Mouse (Mus musculus) cerebellum, adult 11 months (tissue): Measurements from ENCODE around the gene Wbp11.
"Not testable (repeated sequence)": the region's sequence is repeated elsewhere in the genome, so short reads cannot be mapped to it uniquely, and the experiment has no call there.

Source experiments
- DNase-seq: peaks from one replicate; pipeline ENCODE4 v3.0.0; 2022

The Wbp11 gene

DNA sequence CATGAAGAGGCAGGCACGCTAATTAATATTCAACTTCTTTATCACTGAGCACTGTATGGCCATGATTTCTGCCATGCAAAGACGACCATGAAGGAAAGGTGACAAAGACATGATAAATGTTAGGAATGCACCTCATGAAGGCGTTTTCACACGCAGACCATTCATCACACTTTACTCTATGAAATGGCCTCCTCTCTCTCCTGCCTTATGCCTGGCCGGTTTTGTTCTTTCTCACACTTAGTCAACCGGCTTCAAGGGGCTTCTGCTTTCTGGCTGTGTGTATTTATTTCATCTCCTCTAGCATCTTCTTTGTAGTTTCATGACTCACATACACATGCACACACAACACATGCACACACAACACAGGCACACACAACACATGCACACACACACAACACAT is 26.8 kb downstream of the Wbp11 start:
- DNase-seq = no peak

DNA sequence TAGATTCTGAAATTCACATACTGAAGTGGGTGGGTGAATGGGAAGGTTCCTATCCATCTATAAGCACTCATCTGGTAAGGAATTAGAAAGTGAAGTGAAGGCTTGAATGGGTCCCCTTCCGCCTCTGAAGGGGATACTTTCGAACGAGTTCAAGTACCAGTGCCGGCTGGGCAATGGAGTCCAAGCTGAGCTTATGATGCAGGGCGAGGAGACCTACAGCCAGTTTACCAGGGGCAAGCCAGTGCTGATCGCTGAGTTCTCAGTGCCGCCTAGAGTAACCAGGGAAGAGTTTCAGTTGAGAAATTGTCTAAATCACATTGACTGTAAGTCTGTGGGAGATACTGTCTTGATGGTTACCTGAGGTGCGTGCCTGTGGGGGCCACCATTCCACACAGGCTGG is 27.3 kb downstream of the Wbp11 start:
- DNase-seq = no peak

DNA sequence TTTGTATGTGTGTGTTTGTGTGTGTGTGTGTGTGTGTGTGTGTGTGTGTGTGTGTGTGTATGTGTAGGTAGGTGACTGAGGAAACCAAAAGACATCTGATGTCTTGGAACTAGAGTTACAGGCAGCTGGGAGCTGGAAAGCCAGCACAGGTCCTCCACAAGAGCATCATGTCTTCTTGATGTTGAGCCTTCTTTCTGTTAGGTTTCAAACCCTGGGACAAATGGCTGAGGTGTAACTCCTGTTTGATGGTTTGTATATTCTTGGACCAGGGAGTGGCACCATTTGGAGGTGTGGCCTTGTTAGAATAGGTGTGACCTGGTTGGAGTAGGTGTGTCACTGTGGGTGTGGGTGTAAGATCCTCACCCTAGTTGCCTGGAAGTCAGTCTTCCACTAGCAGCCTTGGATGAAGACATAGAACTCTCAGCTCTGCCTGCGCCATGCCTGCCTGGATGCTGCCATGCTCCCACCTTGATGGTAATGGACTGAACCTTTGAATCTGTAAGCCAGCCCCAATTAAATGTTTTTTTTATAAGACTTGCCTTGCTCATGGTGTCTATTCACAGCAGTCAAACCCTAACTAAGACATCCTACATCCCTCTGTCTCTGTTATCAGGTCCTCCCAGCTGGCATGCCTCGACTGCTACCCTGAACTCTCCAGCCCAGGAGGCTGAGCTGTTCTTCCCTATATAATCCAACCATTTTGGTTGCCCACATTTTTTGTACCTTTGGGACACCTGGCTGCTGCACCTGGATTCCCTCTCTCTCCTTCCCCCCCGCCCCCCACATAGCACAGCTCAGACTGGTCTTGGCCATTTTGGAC is 29.9 kb downstream of the Wbp11 start:
- DNase-seq = not testable (repeated sequence)

DNA sequence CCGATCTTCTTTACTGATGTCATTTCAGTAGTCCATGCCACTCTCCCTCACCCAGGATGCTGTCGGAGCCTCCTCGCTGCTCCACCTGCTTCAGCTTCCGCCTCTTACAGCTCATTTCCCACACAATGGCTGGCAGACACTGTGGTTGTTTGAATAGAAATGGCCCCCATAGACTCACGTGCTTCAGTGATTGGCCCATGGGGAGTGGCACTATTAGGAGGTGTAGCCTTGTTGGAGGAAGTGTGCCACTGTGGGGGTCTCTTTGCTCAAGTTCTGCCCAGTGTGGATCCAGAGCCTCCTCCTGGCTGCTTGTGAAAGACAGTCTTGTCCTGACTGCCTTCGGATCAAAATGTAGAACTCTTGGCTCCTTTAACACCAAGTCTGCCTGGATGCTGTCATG is 32.2 kb downstream of the Wbp11 start:
- DNase-seq = no peak

DNA sequence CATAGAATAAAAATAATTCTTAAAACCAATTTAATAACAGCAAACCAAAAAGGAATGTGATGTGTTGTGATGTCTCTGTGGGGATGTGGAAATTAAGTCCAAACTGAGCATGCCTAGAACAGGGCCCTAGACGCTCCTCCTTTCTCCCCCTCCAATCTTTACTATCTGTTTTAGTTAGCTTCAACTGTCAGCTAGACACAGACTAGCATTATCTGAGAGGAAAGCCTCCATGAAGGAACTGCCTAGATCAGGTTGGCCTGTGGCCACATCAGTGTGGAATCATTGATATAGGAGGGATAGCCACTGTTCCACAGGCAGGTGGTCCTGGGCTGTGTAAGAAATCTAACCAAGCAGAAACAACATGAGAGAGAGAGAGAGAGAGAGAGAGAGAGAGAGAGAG is 32.9 kb downstream of the Wbp11 start:
- no peak for DNase-seq

DNA sequence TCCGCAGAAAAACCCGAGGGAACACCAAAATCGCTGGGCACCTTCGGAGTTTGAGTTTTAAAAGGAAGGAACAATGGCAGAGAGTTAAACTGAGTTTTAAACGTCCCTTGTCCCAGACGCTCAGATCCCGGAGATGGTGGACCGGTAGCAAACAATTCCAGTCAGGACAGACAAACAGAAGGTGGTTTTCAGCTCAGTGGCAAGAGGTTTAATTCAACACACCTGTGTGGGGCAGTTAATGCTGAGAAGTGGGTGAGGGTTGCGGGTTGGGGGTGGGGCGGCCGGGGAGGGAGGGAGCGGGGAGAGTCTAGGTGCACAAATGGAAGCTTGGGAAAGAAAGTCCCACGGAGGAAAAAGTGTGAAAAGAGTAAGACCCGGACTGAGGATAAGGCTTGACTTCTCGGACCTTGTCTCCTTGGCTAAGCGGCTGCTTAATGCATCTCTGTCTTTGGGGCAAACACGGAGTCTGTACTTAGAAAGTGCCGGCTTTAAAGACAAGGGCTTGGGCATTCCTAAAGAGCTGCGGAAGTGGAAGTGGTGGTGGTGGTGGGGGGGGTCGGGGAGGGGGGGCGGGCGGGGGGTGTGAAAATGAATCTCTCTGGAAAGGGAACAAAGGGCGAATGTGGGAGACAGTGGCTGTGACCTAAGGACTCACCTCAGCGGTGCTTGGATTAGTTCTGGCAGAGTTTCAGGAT is 34.1 kb downstream of the Wbp11 start:
- DNase-seq = no peak

DNA sequence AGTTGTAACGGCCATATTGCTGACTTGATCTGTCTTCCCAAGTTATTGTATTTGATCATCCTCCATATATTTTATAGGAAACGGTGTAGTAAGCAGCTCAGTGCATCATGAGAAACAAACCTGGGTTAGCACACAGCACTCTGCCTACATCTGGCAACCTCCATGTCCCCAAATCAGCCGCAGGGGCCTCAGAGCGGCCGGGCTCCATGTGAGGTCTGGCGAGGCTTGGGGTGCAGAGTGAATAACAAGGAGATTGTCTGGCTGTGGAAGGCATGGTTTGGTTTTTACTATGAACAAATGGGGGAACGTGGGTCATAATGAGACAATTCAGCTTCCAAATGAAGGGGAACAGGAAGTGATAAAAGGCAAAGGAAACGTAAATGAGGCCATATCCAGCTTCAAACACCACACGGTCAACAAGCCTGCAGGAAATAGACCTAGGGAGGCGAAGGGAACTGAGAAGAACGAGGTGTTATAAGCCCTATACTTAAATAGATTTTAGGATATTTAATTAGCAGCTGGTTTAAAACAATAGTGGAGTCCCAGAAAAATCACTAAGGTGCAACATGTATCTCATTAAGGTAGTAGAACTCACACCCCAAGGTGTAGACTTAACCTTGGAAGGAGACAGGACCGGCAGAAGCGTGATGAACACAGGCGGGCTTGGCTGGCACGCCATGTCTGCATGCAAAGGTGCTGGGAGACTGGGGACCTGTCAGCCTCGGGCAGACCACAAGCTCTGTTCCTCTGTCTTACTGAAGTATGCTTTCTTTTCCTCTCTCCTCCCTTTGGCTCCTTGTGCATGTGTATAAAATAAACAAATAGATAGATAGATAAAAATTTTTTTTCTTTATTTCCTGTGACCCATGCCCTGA is 34.9 kb downstream of the Wbp11 start:
- no peak for DNase-seq

DNA sequence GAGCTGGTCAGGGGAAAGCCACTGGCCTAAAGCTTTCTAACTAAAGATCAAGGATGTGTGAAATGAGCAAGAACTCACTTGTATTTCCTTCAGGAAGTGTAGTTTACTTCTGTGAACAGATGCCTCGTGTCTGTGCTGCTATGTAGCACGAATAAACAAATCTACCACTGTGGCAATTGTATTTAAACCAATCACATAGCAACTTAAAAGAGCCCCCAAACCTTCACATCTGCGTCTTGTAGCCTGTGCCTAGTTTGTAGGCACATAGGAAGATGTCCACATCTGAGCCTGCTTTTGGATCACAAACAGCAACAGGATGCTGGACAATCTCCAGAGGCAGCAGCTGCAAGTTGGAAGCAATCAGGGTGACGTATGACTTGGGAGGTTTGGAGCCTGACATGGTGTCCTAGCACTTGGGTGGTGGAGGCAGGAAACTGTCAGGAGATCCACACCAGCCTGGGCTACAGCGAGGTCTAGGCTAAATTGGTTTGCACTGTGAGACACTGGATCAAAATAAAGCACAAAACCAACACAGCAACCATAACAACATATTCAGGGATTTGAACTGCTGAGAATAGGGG is 38.6 kb downstream of the Wbp11 start:
- no peak for DNase-seq

DNA sequence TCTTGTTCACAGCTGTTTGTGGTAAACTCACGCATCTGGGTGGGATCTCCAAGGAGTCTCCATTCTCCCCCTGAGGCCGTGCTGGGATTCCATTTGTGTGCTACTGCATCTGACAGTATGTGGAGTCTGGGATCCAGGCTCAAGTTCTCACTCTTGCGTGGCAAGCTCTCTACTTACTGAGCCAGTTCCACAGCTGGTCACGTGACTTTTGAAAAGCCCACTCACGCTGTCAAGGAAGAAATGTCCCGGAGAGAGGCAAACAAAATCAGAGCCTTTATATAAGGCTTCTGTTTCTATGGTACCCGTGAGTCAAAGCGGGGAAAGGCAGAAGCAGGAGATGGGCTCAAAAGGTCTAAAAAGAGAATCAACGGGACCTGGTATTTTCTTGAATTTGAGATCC is 45.3 kb downstream of the Wbp11 start:
- no peak for DNase-seq

DNA sequence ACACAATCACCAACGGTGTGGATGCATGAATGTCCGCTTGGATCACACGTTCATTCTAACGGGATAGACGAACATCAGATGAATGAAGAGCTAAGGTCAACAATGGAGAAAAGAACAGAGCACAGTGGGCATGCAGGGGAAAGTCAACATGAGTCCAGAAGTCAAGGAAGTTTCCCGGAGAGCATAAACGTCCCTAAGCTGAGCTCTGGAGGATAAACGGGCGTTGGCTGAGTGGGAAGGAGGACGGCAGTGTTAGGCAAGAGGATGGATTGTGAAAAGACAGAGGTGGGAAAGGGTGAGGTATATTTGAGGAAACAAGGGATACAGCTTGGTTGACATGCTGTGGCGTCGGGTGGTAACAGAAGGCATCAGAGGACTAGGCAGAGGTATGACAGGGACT is 45.9 kb downstream of the Wbp11 start:
- no peak for DNase-seq

DNA sequence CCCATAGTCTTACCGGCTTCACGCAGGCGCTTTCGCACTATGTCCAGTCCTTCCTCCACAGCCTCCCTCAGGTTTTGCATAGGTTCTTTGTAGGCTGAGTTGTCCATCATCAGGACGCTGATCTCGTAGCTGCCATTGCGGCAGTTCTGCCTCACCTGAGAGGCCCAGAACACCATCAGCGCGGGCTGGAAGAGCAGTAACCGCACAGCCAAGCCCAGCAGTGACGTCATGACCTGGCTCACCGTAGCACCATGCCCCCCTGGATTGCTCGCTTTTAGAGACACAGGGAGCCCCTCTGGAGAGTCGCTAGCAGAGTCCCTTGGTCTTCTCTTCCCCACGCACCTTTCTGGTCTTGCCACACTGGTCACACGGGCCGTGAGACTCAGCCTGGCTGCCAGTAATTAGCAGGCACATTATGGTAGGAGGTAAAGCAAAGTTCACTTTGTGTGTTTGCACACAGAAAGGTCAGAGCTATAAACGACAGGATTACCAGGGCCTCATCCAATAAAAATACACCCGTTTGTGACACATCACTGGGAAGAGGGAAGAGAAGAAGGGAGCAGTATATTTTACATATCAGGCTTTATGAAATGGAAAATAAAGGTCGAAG is 46.6 kb downstream of the Wbp11 start, which contains the start of gene Gucy2c:
Gene Gucy2c (minus strand): TSS at position 389 of the 610 bp plus-strand sequence.
- no peak for DNase-seq

DNA sequence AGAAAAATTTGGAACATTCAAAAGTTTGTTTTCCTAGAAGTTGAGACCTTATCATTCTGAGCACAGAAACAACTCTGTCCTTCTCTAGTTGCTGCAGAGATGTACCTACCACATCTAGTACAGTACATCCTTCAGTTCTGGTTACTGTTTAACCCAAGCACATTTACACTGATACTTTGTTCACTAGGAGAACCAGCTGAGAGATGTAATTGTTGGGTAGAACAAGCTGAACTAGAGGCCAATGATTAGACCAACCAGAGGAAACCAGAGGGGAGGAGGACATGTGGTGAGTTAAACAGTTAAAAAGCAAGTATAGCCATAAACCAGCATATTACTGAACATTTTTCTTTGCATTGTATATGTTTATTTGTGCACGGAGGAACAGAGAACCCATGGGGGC is 51.6 kb downstream of the Wbp11 start:
- DNase-seq = no peak

DNA sequence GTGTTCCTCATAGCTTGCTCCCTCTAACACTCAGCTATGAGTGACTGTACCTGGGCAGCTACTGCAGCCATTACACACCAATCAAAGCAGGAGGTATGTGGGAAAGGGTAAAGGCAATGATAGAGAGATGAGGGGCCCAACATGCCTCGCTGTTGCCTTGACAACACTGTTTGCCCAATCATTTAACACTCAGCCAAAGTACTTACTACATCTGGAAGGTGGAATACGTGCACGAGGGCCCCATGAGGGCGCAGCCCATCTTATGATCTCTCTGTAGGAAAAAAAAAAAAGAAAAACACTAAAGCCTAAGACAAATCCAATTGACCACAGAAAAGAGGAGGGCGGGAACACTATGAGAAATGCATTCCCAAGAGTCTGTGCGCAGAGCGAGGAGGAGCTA is 58.2 kb downstream of the Wbp11 start:
- DNase-seq = no peak

DNA sequence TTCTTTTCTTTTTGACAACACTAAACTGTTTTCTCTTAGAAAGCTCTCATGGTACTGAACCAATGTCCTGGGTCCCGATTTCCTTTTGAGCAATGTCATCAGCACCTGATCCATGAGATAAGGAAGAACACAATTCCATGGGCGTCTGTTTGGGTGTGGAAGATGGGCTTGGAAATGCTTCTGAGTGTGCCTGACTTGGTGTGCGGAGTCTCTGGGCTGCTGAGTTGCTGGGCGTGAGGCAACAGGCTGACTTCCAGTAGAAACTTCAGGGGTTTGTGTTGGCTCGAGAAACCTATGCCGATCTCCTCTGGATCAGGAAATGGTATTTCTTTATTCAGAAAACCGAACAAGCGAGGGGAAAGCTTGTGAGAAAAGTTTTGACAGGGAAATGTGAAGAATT is 58.9 kb downstream of the Wbp11 start:
- DNase-seq = no peak

DNA sequence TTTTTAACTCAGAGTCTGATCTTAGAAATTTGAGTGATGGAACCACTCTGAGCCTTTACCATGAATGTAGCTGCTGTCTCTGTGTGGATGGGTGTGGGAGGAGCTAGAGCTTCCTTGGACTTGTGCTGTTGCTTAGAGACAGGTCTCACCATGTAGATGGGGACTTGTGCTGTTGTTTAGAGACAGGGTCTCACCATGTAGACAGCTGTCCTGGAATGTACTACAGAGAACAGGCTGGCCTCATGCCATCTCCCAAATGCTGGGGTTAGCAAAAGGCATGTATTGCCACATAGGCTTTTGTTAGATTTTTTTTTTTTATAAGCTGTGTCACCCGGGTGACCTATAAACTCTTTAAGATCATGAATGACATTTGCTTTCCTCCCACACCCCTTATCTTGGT is 64.1 kb downstream of the Wbp11 start:
- no peak for DNase-seq
